8 mouse cellular contexts compared by ENCODE assay signal in genomic region chr17:49437306-49437705, GRCm38 (mm10). TPM values are rescaled to one million over a fixed set of nuclear protein-coding genes. Genes with fewer than 3 reads are reported as not detected.
A peak's percentile ranks its signal among the peaks of the same experiment; 100 is the strongest.
DNase-seq lines count a peak whose midpoint lies in the region; ATAC-seq and TF ChIP-seq lines count a peak whose summit lies in the region.
"Not testable (repeated sequence)": the region's sequence is repeated elsewhere in the genome, so short reads cannot be mapped to it uniquely, and the experiment has no call there.

No protein-coding gene starts in this region.

- 0 out of 2 replicates have a peak overlapping the region, but pooled peaks have one; percentile 6 for H3K4me2 ChIP-seq in liver, embryonic 12.5 days
- peak overlapping the region; percentile 48; the same call in 1 of the 2 replicates for H3K4me2 ChIP-seq in liver, embryonic 14.5 days (ENCODE audit: low read depth)
- not testable (repeated sequence) for H3K4me2 ChIP-seq in liver, embryonic 16.5 days (ENCODE audit: low read depth, low read length)

- not testable (repeated sequence) for ATAC-seq in liver, embryonic 12.5 days; liver, embryonic 14.5 days (ENCODE audit: insufficient read depth); liver, embryonic 16.5 days (ENCODE audit: low read depth)

- not testable (repeated sequence) for TF ChIP-seq EP300 in liver, embryonic 14.5 days (IDR thresholded peaks at IDR 0.05; ENCODE audit: low read depth)

- H3K9ac ChIP-seq in liver, embryonic 12.5 days; liver, embryonic 14.5 days (replicated peaks); liver, embryonic 16.5 days (ENCODE audit: low read depth, low read length): not testable (repeated sequence)

- DNase-seq in heart, adult 11 months = peak; percentile 86
- peak; percentile 2 for DNase-seq in heart, postnatal 4 days
- not testable (repeated sequence) for DNase-seq in liver, embryonic 14.5 days (ENCODE audit: low read depth in 3 of 3, low spot score in 3 of 3)
- DNase-seq in lung, adult 2 months = peak; percentile 1
- DNase-seq in spleen, postnatal 4 days (ENCODE audit: low spot score in 2 of 2) = peak; percentile 11 to 52
- DNase-seq in urinary bladder, postnatal 4 days (ENCODE audit: low spot score in 2 of 2) = peak; percentile 11 to 41

- H3K4me3 ChIP-seq in liver, embryonic 12.5 days; liver, embryonic 14.5 days (ENCODE audit: insufficient read depth in 1 of 2, low read depth in 2 of 2, low read length in 2 of 2); liver, embryonic 16.5 days (ENCODE audit: low read depth, low read length); lung, adult 2 months (replicated peaks; ENCODE audit: extremely low read depth, low read depth, low read length): not testable (repeated sequence)

- peak overlapping the region; percentile 94 for H3K27ac ChIP-seq in liver, embryonic 12.5 days
- H3K27ac ChIP-seq in liver, embryonic 14.5 days = peak overlapping the region; percentile 82
- H3K27ac ChIP-seq in liver, embryonic 16.5 days (ENCODE audit: low read length) = peak overlapping the region; percentile 82

- not testable (repeated sequence) for TF ChIP-seq CTCF in liver, embryonic 14.5 days (IDR thresholded peaks at IDR 0.05; ENCODE audit: low read depth); lung, adult 2 months (IDR thresholded peaks at IDR 0.05; ENCODE audit: insufficient read depth, low read length)

- H3K9me3 ChIP-seq in liver, embryonic 12.5 days (replicated peaks); liver, embryonic 14.5 days (ENCODE audit: control insufficient read depth, low read length); liver, embryonic 16.5 days (replicated peaks; ENCODE audit: control insufficient read depth, low read length): not testable (repeated sequence)

- TF ChIP-seq POLR2A in lung, adult 2 months (IDR thresholded peaks at IDR 0.05; ENCODE audit: borderline replicate concordance, extremely low read depth, low read depth, low read length) = not testable (repeated sequence)

- H3K4me1 ChIP-seq in liver, embryonic 12.5 days = peaks cover 85% of the 10 kb centered on the region
- peaks cover 59 to 70% of the 10 kb centered on the region in 2 experiments for H3K4me1 ChIP-seq in liver, embryonic 14.5 days (replicated peaks; ENCODE audit: control insufficient read depth in 2 of 2, insufficient read depth in 2 of 2, low read length in 1 of 2)
- H3K4me1 ChIP-seq in liver, embryonic 16.5 days (ENCODE audit: control insufficient read depth, low read depth, low read length) = peaks cover 71% of the 10 kb centered on the region
- H3K4me1 ChIP-seq in lung, adult 2 months (ENCODE audit: control insufficient read depth, insufficient read depth, low read length) = not testable (repeated sequence)

- H3K27me3 ChIP-seq in liver, embryonic 12.5 days (replicated peaks); liver, embryonic 14.5 days (ENCODE audit: control insufficient read depth, insufficient read depth, low read length); liver, embryonic 16.5 days (ENCODE audit: control insufficient read depth, insufficient read depth, low read depth, low read length): not testable (repeated sequence)

- peaks cover 77% of the 10 kb centered on the region for H3K36me3 ChIP-seq in liver, embryonic 12.5 days
- H3K36me3 ChIP-seq in liver, embryonic 14.5 days (replicated peaks; ENCODE audit: control insufficient read depth, insufficient read depth, low read depth) = peaks cover 56% of the 10 kb centered on the region
- peaks cover 43% of the 10 kb centered on the region for H3K36me3 ChIP-seq in liver, embryonic 16.5 days (ENCODE audit: control insufficient read depth, insufficient read depth)

RNA-seq across cellular contexts. Expression of gene Mocs1, which starts 9.1 kb away (rescaled TPM):
- 10 to 100 TPM; 15.6 to 19.6 TPM for total RNA-seq in heart, postnatal 4 days (2021)
- polyA plus RNA-seq in liver, embryonic 12.5 days (2016; fragmentation: Nextera tagmentation; extraction: Ambion mirVana) = 6.5 and 9.4 TPM in 2 replicates
- polyA plus RNA-seq in liver, embryonic 14.5 days (2012; rRNA removed) = 16.2 and 17.4 TPM in 2 replicates
- polyA plus RNA-seq in liver, embryonic 14.5 days (2014; fragmentation: Nextera tagmentation; extraction: Ambion mirVana) = 8.0 and 10.3 TPM in 2 replicates
- polyA plus RNA-seq in liver, embryonic 16.5 days (2015; fragmentation: Nextera tagmentation; extraction: Ambion mirVana) = 10.7 and 13.1 TPM in 2 replicates
- 36.2 and 39.7 TPM in 2 replicates for polyA plus RNA-seq in lung, adult 2 months (2012; rRNA removed)
